Mouse (Mus musculus) Patski (cell line): ENCODE results near the gene Map10. TPM values are rescaled to one million over a fixed set of nuclear protein-coding genes. Genes with fewer than 3 reads are reported as not detected.

Experiments used
- ATAC-seq: fragments of 100-300 bp; one replicate; pipeline ENCODE4 v1.8.0; 2021
- CTCF ChIA-PET: fragments of 350-600 bp; sonication (Branson Sonifier 250); formaldehyde crosslinking; loops from one replicate; lab custom pipeline; 2022; ENCODE audit warnings: inconsistent platforms; lab: Charles Lee
- POLR2A ChIA-PET: fragments of 350-600 bp; sonication (Branson Sonifier 250); formaldehyde crosslinking; loops from one replicate; lab custom pipeline; 2022; ENCODE audit warnings: antibody characterized with exemption, inconsistent platforms; lab: Charles Lee
- DNase-seq: peaks from one replicate; pipeline ENCODE4 v3.0.0-alpha.2; 2011; ENCODE audit warnings: low read depth, low spot score
- H3K27me3 ChIP-seq: fragments of 371-371 bp; one replicate; pipeline ENCODE4 v1.5.1; 2021
- CTCF ChIP-seq: fragments of 100-300 bp; IDR thresholded peaks from one replicate; pipeline ENCODE4 v1.5.1; 2021
- in situ Hi-C: fragments of 300-500 bp; cut with MboI; formaldehyde crosslinking; loops from 3 replicates; pipeline ENCODE4 v1.11.1; 2018; ENCODE audit warnings: low pct_unique_long_range_greater_than_20kb, mixed read lengths
- polyA plus RNA-seq: library from polyadenylated mRNA; unstranded; gene quantifications from one replicate; pipeline ENCODE4 v1.2.3, GENCODE M21; 2021

Gene Map10
- not detected for polyA plus RNA-seq

DNA sequence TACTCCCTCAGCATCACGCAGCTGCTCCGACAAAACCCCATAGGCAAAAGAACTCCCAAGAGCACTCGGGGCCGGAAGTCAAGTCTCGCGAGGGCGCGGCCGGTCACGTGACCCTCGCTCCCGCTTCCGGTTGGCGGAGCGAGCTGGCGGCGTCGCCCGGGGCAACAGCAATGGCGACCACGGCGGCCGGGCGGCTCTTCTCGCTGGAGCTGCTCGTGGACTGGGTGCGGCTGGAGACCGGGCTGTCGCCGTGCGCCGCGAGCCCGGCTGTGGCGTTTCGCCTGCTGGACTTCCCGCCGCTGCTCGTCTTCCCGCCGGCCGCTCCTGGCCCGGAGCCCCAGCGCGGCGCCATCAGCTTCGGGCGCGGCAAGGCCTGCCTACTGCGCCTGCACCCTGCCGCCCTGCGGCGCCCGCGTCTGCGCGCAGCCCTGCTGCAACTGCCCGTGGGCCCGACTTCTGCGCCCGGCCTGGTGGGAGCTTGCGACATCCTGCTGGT is at the start of gene Map10:
Gene Map10 (plus strand): TSS at position 119 of the 496 bp plus-strand sequence.
- ATAC-seq (no peak), DNase-seq (no peak)
- no peak for TF ChIP-seq CTCF
- POLR2A ChIA-PET, result no interaction called here
- in situ Hi-C loops, result loop anchor here (5.0 kb wide), 1 partner anchor 87 kb away; no protein-coding TSS in a partner anchor
- H3K27me3 ChIP-seq, result peaks cover 11% of the 10 kb centered on the region
- CTCF ChIA-PET, result no interaction called here

DNA sequence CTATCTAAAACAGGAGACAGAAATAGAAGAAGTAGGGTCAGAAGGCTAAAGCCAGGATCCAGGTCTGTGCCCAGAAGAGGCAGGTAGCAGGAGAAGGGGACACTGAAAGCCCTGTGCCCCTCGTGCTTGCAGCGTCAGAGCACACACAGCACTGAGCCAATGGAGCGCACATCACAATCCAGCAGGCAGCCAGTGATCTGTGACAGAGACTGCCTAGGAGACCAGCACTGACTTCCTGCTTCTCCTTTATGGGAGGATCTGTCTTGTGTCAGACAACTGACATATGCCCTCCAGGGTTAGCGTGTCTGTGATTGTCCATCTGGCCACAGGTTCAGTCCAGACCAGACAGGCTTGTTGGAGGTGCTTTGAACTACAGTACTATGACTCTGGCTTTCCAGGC is 49.3 kb upstream of the Map10 start:
- H3K27me3 ChIP-seq, result no peaks in the 10 kb centered on the region
- no peak for TF ChIP-seq CTCF
- no peak for ATAC-seq
- CTCF ChIA-PET, result interaction anchor here (1.9 kb wide), 1 partner anchor 12 kb away, joined by 4 read pairs; no protein-coding TSS in a partner anchor
- in situ Hi-C loops, result no loop called here
- DNase-seq, result no peak
- POLR2A ChIA-PET, result interaction anchor here (1.5 kb wide), 1 partner anchor 24 kb away, joined by 3 read pairs; no protein-coding TSS in a partner anchor

DNA sequence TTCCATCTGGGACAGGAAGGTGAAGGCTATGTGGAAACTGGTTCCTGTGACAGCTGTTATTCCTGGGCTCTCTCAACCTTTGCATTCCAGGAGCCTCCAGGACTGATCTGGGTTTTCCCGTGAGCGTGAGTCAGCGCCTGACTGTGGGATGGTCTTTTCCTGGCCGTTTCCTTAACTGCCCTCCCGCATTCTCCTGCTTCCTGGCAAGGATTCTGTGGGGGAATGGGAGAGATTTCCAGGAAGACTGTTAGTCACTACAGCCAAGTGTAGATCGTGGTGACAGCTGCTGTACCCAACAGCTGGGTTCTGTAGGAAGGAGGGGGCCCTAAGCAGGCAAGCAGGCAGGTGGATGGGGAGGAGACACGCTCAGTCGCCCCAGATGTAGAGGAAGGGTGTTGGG is 45.3 kb upstream of the Map10 start:
- ATAC-seq, result peak; percentile 26
- TF ChIP-seq CTCF, result no peak
- POLR2A ChIA-PET, result no interaction called here
- in situ Hi-C loops, result no loop called here
- CTCF ChIA-PET, result no interaction called here
- DNase-seq, result no peak
- H3K27me3 ChIP-seq, result no peaks in the 10 kb centered on the region

DNA sequence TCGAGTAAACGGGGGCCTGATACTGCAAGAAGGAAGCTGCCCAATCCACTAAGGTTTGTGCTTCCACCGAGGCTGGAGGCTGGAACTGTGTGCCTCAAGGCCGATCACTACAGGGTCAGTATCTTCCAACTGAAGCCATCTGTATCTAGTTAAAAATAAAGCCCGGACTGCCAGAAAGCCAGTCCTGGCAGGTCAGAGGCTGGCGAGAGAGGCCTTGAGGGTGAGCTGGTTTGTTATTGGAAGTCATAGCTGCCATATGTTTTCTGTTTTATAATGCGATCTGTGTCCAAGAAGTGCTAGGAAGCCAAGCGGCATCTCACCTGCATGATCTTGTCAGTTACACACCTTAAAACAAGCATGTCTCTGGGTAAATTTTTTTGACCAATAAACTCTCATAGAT is 43.2 kb upstream of the Map10 start:
- H3K27me3 ChIP-seq, result no peaks in the 10 kb centered on the region
- no peak for ATAC-seq
- in situ Hi-C loops, result no loop called here
- ChIA-PET CTCF (no interaction called here), POLR2A (no interaction called here)
- TF ChIP-seq CTCF, result no peak
- DNase-seq, result no peak

DNA sequence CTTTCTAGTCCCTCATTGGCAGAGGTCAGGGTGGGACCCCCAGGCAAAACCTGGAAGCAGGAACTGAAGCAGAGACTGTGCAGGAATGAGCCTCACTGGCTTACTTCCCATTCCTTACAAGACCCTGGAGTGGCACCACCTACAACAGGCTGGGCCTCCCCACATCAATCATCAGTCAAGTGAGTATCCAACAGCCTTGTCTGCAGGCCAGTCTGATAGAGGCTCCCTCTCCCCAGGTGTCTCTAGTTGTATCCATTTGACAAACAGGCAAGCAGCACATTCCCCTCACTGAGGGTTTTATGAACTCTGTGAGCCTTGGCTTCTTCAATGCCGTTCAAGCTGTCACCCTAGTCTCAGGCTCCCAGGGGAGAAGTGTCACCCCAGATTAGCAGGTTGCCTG is 40.8 kb upstream of the Map10 start:
- in situ Hi-C loops, result no loop called here
- H3K27me3 ChIP-seq, result no peaks in the 10 kb centered on the region
- ChIA-PET POLR2A (interaction anchor here (1.0 kb wide), 1 partner anchor 12 kb away, joined by 3 read pairs; no protein-coding TSS in a partner anchor), CTCF (no interaction called here)
- TF ChIP-seq CTCF, result no peak
- DNase-seq, result no peak
- ATAC-seq, result no peak

DNA sequence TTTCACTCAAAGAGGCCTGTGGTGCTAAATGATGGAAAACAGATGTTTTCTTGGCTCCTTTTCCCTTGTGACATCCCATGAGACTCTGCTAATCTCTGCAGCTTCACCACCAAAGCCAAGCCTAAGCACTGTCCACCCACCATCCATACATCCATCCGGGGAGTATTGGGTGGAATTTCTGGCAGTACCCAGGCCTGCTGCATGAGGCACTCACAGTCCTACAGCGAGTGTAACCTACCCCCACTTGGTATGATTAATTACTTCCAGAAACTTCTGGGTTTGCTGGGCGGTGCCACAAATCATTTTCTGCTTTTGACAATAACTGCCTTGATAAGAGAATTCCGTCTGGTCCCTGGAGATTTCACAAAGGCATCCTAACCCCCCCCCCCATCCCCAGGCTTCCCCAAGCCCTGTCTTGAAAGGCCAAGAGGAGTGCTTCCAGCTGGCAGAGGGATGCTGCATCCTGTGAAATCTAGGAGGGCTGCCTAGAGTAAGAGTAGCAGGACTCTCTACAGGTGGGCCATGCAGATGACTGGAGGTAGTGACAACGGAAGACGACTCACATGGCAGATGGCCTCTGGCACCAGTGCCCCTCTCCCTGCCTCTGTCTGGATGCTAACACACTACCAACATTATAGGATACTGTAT is 31.1 kb upstream of the Map10 start:
- ChIA-PET CTCF (no interaction called here), POLR2A (no interaction called here)
- DNase-seq, result no peak
- H3K27me3 ChIP-seq, result no peaks in the 10 kb centered on the region
- no peak for ATAC-seq
- in situ Hi-C loops, result no loop called here
- no peak for TF ChIP-seq CTCF

DNA sequence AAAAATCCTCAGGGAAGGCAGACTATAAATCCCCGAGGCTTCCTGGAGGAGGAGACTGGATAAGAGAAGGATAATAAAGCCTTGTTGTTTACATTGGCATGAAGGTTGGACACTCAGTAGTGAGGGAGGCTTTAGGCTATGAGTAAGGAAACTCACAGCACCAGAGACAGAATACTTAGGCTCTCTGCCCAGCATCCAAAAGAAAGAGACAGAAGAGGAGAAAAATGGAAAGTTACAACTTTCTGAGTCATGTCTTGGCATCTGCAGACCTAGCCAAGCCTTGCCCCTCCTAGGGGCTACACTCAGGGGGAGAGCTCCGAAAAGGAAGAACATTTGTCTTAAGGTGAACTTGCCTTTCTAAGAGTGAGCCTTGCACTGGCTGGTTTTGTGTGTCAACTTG is 30.0 kb upstream of the Map10 start:
- TF ChIP-seq CTCF, result no peak
- no peaks in the 10 kb centered on the region for H3K27me3 ChIP-seq
- CTCF ChIA-PET, result interaction anchor here (1.0 kb wide), 1 partner anchor 35 kb away, joined by 3 read pairs; no protein-coding TSS in a partner anchor
- ATAC-seq, result peak; percentile 36
- POLR2A ChIA-PET, result interaction anchor here (0.6 kb wide), 1 partner anchor 424 kb away, joined by 3 read pairs; no protein-coding TSS in a partner anchor
- in situ Hi-C loops, result no loop called here
- DNase-seq, result no peak

DNA sequence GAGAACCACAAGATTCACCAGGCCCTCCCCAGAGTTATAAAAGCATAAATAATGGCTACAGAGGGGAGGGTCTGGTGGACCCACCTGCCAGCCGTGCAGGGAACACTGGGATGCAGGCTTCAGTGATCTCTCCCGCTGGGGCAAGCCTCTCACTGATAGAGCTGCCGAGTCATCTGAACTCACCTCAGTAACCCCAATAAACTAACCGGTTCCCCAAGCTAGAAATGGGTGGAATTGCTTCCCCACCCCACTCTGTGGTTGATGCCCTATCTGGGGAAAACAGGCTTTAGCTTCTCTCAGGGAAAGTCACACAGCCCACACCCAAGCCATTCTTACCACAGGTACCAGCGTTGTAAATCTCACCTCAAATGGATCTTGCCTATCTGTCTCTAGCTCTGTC is 28.9 kb upstream of the Map10 start:
- ChIA-PET CTCF (interaction anchor here (1.0 to 1.6 kb wide), 3 partner anchors 32 to 79 kb away, joined by 3 to 4 read pairs (median 3); no protein-coding TSS in a partner anchor), POLR2A (interaction anchor here (0.7 kb wide), 1 partner anchor 12 kb away, joined by 3 read pairs; no protein-coding TSS in a partner anchor)
- no peaks in the 10 kb centered on the region for H3K27me3 ChIP-seq
- no peak for TF ChIP-seq CTCF
- ATAC-seq, result no peak
- no peak for DNase-seq
- in situ Hi-C loops, result no loop called here

DNA sequence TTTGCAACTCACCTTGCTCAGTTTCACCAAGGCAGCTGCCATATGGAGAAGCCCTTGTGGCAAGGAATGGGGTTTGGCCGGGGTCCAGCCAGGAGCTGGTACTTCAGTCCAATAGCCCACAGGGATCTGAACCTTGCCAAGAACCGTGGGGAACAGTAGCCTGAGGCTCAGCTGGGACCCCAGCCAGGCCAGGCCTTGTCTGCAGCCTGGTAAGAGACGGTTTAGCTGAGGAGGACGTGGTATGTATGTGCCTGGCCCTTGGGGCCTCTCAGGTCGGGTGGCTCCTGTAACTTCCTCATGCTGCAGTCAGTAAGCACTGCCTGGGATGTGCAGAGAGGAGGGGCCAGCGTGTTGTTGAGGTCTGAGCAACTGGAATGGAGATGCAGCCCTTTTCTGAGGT is 27.8 kb upstream of the Map10 start:
- DNase-seq, result no peak
- H3K27me3 ChIP-seq, result no peaks in the 10 kb centered on the region
- TF ChIP-seq CTCF, result no peak
- POLR2A ChIA-PET, result no interaction called here
- in situ Hi-C loops, result no loop called here
- CTCF ChIA-PET, result interaction anchor here (1.6 kb wide), 1 partner anchor 31 kb away, joined by 4 read pairs; no protein-coding TSS in a partner anchor
- peak; percentile 40 for ATAC-seq

DNA sequence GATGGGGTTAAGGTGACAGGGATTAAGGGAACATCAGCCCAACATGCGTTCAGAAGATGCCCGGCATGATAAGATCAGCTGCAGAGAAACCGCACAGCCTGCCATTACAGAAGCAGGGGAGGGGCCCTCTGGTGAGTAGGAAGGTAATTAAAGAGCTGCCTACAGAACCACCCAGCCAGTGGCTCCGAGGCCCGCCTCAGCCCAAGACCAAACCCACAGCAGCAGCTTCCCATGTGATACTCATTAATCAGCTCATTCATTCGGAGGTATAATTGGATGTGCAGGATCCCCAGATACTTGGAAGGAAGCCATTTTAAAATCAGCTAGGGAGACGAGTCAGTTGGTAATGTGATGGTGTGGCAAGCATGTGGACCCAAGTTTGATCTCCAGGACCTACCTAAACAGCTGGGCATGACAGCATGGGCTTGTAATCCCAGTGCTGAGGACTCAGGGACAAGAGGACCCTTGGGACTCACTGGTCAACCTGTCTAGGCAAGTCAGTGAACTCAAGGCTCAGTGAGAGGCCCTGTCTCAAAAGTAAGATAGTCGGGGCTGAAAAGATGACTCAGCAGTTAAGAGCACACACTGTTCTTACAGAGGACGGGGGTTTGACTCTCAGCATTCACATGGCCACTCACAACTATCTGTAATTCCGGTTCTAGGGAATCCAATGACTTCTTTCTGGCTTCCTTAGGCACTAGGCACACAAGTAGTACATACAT is 23.7 kb upstream of the Map10 start:
- DNase-seq (no peak), ATAC-seq (no peak)
- no peak for TF ChIP-seq CTCF
- no peaks in the 10 kb centered on the region for H3K27me3 ChIP-seq
- CTCF ChIA-PET, result no interaction called here
- in situ Hi-C loops, result no loop called here
- POLR2A ChIA-PET, result no interaction called here

DNA sequence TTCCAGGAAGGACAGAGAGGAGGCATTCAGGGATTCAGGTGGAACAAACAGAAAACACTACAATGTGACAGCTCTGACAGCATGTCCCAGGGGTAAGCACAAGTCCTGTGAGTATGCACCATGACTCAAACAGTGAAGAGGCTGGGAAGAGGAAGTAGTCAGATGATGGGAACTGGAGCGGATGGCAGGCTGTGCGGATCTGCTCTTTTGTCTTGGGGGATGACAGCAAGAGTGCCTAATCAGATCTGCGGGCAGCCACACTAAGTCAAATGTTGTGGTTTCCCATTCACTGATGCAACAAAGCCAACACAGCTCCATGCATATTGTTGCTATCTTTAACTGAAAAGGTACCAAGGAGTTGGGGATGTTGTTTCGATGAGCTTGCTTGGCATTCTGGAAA is 20.2 kb upstream of the Map10 start:
- ATAC-seq, result no peak
- H3K27me3 ChIP-seq, result no peaks in the 10 kb centered on the region
- DNase-seq, result no peak
- in situ Hi-C loops, result no loop called here
- ChIA-PET POLR2A (no interaction called here), CTCF (no interaction called here)
- no peak for TF ChIP-seq CTCF
